Mouse (Mus musculus) lung, embryonic 15.5 days (tissue): ENCODE data around the gene Ndufa1. TPM values are rescaled to one million over a fixed set of nuclear protein-coding genes. Genes with fewer than 3 reads are reported as not detected.
"Not testable (repeated sequence)": the region's sequence is repeated elsewhere in the genome, so short reads cannot be mapped to it uniquely, and the experiment has no call there.

ENCODE experiments used
- ATAC-seq: fragments of 200-750 bp; cut with Nextera tagmentation; 2 replicates; pipeline ENCODE4 v1.8.0; 2017; ENCODE audit warnings: moderate number of reproducible peaks, borderline replicate concordance; ENCODE audit not compliant: low FRiP score, low TSS enrichment; ENCODE audit errors: extremely low read depth
- H3K27ac ChIP-seq: fragments of 300-500 bp; sonication (generic); 2 replicates; pipeline ENCODE4 v1.5.1; 2015; ENCODE audit warnings: moderate library complexity, mild to moderate bottlenecking, inconsistent platforms
- H3K27me3 ChIP-seq: fragments of 300-500 bp; sonication (generic); 2 replicates; pipeline ENCODE4 v1.6.1; 2015; ENCODE audit warnings: inconsistent platforms
- H3K36me3 ChIP-seq: fragments of 300-500 bp; sonication (generic); 2 replicates; pipeline ENCODE4 v1.6.1; 2015; ENCODE audit warnings: inconsistent platforms
- H3K4me1 ChIP-seq: fragments of 300-500 bp; sonication (generic); 2 replicates; pipeline ENCODE4 v1.6.1; 2015; ENCODE audit warnings: inconsistent platforms
- H3K4me2 ChIP-seq: fragments of 300-500 bp; sonication (generic); 2 replicates; pipeline ENCODE4 v1.6.1; 2015; ENCODE audit warnings: inconsistent platforms, mild to moderate bottlenecking, moderate library complexity
- H3K4me3 ChIP-seq: fragments of 300-500 bp; sonication (generic); 2 replicates; pipeline ENCODE4 v1.5.1; 2015; ENCODE audit warnings: mild to moderate bottlenecking, inconsistent platforms
- H3K9ac ChIP-seq: fragments of 300-500 bp; sonication (generic); 2 replicates; pipeline ENCODE4 v1.6.1; 2015; ENCODE audit warnings: inconsistent platforms
- H3K9me3 ChIP-seq: fragments of 300-500 bp; sonication (generic); 2 replicates; pipeline ENCODE4 v1.6.1; 2016; ENCODE audit warnings: inconsistent platforms
- WGBS: fragments of 180-500 bp; shearing (Covaris S2); methylation state at CpG from one replicate; pipeline ENCODE4 v1.1.7; 2015; 5-methylcytosine and 5-hydroxymethylcytosine counted together
- polyA plus RNA-seq: library from polyadenylated mRNA; unstranded; fragments of >200 nt; fragmentation: Nextera tagmentation; extraction: Ambion mirVana; gene quantifications from 2 replicates; pipeline ENCODE4 v1.2.1, GENCODE M21; 2015

The Ndufa1 gene
- polyA plus RNA-seq, 1 experiment from 2014 or later = 399 TPM

- Histone ChIP-seq H3K36me3 (0 out of 2 replicates have a peak, but pooled peaks cover 11% of the 10 kb centered on the region), H3K4me3 (no peak overlapping the region), H3K4me2 (no peak overlapping the region), H3K9ac (no peak overlapping the region), H3K4me1 (no peaks in the 10 kb centered on the region), H3K9me3 (no peaks in the 10 kb centered on the region), H3K27ac (no peak overlapping the region), H3K27me3 (no peaks in the 10 kb centered on the region)
- WGBS = 80% methylated on average over 2 of the region's 2 CpGs
- ATAC-seq = no peak
Observed at GRCm38 (mm10) chrX:37144954-37145353, 46.0 kb downstream of the Ndufa1 start.

- not testable (repeated sequence) for H3K4me1 ChIP-seq, H3K9me3 ChIP-seq, ATAC-seq, H3K27me3 ChIP-seq, H3K27ac ChIP-seq, H3K9ac ChIP-seq, H3K4me2 ChIP-seq, H3K4me3 ChIP-seq
- WGBS = 51% methylated on average over 2 of the region's 4 CpGs
- 0 out of 2 replicates have a peak, but pooled peaks cover 11% of the 10 kb centered on the region for H3K36me3 ChIP-seq
Observed at GRCm38 (mm10) chrX:37144498-37144897, 46.5 kb downstream of the Ndufa1 start.

DNA sequence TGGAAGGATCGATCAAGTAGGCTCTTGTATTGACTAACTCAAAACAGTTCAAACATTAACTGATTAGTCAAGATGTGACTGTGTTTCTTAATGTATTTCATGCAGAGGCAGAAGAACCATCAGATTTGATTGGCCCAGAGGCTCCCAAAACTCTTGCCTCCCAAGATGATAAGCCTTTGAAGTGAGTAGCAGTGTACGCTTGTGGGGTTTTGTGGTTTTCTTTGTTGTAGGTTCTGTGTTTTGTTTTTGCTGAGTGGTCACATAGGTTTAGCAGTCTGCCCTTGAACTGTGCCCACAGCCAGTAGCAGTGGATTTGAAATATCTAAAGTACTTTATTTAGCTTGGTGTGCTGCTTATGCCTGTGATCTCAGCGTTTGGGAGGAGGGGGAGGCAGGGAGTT lies 49.2 kb downstream of the Ndufa1 start:
- 72% methylated on average over 3 of the region's 3 CpGs for WGBS
- no peaks in the 10 kb centered on the region for H3K27me3 ChIP-seq
- H3K36me3 ChIP-seq = peaks cover 7% of the 10 kb centered on the region; the same call in 1 of the 2 replicates

More for the DNA sequence above, 49.2 kb downstream of the Ndufa1 start:
- Histone ChIP-seq H3K4me3 (no peak overlapping the region), H3K9ac (no peak overlapping the region), H3K4me1 (no peaks in the 10 kb centered on the region), H3K27ac (no peak overlapping the region), H3K4me2 (no peak overlapping the region), H3K9me3 (no peaks in the 10 kb centered on the region)
- ATAC-seq = no peak

Other genes with a start within 250 kb of the Ndufa1 start
- 17.7 and 20.1 TPM in 2 replicates for gene Sept6, start 199.4 kb downstream of the Ndufa1 start, polyA plus RNA-seq
- gene Sowahd, start 142.3 kb downstream of the Ndufa1 start, polyA plus RNA-seq = not detected in 2 replicates
- 509 and 532 TPM in 2 replicates for gene Rpl39, start 105.8 kb downstream of the Ndufa1 start, polyA plus RNA-seq
- 18.7 and 20.7 TPM in 2 replicates for gene Upf3b, start 80.8 kb downstream of the Ndufa1 start, polyA plus RNA-seq
- gene Nkap, start 64.4 kb downstream of the Ndufa1 start, polyA plus RNA-seq = 11.8 and 14.3 TPM in 2 replicates
- 0.31 and 0.64 TPM in 2 replicates for gene Akap14, start 22.3 kb downstream of the Ndufa1 start, polyA plus RNA-seq
- 8.4 and 9.1 TPM in 2 replicates for gene Rnf113a1, start 82 bp upstream of the Ndufa1 start, polyA plus RNA-seq
- gene Gm9, start 19.9 kb upstream of the Ndufa1 start, polyA plus RNA-seq = not detected in 2 replicates
- gene Rhox1, start 31.1 kb upstream of the Ndufa1 start, polyA plus RNA-seq = not detected in 2 replicates
- gene Rhox2a, start 53.8 kb upstream of the Ndufa1 start, polyA plus RNA-seq = not detected in 2 replicates
- gene Rhox3a, start 58.8 kb upstream of the Ndufa1 start, polyA plus RNA-seq = not detected in 2 replicates
- not detected in 2 replicates for gene Rhox4a, start 74.2 kb upstream of the Ndufa1 start, polyA plus RNA-seq
- gene Rhox3a2, start 188.9 kb upstream of the Ndufa1 start, polyA plus RNA-seq = not detected in 2 replicates
- gene Rhox4a2, start 199.7 kb upstream of the Ndufa1 start, polyA plus RNA-seq = 0.49 TPM in 1 of 2 replicates, not detected in the other
- not detected in 2 replicates for gene Rhox2b, start 220.9 kb upstream of the Ndufa1 start, polyA plus RNA-seq
- gene Rhox4b, start 241.3 kb upstream of the Ndufa1 start, polyA plus RNA-seq = 0.10 TPM in 1 of 2 replicates, not detected in the other